Mouse (Mus musculus): Measurements from ENCODE around the gene Upf2. TPM values are rescaled to one million over a fixed set of nuclear protein-coding genes. Genes with fewer than 3 reads are reported as not detected.
"Not testable (repeated sequence)": the region's sequence is repeated elsewhere in the genome, so short reads cannot be mapped to it uniquely, and the experiment has no call there.

Upf2 gene
- total RNA-seq, 2 experiments from 2014 or later = 10.9 to 11.3 TPM

DNA sequence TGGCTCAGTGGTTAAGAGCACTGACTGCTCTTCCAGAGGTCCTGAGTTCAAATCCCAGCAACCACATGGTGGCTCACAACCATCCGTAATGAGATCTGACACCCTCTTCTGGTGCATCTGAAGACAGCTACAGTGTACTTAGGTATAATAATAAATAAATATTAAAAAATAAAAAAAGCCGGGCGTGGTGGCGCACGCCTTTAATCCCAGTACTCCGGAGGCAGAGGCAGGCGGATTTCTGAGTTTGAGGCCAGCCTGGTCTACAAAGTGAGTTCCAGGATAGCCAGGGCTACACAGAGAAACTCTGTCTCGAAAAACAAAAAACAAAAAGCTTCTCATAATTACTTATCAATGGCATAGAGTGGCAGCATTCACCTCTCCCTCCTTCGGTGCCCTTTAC, 1.4 kb upstream of the Upf2 start:
- not testable (repeated sequence) for DNase-seq

DNA sequence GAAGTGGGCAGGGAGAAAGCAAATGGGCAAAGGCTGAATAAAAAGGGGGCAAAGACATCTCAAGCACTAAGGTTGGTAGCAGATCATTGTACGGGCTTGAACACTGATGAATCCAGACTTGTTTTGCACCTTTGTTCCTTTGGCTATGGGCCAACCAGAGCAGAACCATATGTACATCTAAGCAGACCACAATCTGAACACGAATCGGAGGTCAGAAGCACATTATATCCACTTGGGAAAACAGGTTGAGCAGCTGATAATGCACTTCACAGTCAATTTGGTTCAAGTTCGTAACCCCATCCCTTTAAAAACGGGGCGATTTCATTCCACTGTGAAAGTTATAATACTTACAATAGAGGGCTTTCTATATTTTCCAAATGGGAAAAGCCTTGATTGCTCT, 964 bp upstream of the Upf2 start:
- peak; percentile 18 for DNase-seq

- DNase-seq = no peak
Observed at GRCm38 (mm10) chr2:5951621-5952211, 447 bp downstream of the Upf2 start.

DNA sequence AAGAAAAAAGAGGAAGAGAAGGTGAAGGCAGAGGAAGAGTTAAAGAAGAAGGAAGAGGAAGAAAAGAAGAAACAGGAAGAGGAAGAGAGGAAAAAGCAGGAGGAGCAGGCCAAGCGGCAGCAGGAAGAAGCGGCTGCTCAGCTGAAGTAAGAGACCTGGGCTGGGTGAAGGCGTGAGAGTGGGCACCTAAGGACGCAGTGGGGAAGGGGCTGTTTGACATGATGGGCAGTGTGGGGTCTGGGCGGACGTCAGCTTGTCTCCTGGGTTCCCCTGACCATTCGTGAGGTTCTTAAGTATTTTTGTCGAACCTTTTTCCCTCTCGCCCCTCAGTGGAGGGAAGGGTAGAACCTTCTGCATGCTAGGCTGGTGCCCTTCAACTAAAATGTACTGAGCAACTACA, 6.4 kb downstream of the Upf2 start:
- DNase-seq = no peak

DNA sequence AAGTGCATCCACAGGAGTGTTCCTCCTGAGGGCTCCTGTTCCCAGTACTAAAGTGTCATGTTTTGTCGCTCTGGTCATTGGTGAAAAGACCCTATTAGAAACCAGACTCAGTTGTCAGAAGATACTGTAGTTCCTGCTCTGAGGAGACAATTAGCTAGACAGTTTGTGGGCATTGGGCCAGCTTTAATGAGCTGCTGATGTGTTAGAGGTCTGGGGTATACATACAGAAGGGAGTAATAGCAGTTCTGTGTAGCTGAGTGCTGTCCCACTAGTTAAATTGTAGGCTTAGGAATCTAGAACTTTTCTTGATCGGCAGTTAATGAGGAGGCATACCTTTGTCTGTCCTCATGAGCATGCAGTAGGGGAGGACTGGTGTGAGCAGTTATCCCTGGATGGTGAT, 11.0 kb downstream of the Upf2 start:
- no peak for DNase-seq

DNA sequence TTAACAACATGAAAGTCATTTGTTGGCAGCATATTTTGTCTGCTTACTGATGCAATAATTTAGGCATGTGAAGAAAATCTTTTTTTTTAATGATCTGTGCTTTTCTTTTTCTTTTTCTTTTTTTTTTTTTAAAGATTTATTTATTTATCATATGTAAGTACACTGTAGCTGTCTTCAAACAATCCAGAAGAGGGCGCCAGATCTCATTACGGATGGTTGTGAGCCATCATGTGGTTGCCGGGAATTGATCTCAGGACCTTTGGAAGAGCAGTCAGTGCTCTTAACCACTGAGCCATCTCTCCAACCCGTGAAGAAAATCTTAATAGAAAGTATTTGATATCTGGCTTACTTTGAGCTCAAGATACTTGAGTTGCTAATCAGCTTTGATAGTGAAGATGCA, 12.5 kb downstream of the Upf2 start:
- DNase-seq = not testable (repeated sequence)

DNA sequence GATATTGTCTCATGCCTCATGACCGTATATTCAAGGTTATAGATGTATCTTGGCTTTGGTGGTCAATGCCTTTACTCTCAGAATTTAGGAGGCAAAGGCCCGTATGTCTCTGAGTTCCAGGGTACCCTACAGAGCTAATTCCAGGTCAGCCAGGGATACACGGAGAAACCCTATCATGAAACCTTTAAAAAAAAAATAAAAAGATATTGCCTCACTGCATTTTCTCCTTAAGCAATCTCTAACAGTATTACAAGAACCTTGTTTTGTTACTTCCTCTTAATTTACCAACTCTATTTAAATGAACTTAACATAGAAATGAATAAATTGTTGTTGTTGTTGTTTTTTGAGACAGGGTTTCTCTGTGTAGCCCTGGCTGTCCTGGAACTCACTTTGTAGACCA, 14.7 kb downstream of the Upf2 start:
- no peak for DNase-seq

GRCm38 (mm10) chr2:5970629-5971028, 19.4 kb downstream of the Upf2 start:
- DNase-seq = not testable (repeated sequence)

DNA sequence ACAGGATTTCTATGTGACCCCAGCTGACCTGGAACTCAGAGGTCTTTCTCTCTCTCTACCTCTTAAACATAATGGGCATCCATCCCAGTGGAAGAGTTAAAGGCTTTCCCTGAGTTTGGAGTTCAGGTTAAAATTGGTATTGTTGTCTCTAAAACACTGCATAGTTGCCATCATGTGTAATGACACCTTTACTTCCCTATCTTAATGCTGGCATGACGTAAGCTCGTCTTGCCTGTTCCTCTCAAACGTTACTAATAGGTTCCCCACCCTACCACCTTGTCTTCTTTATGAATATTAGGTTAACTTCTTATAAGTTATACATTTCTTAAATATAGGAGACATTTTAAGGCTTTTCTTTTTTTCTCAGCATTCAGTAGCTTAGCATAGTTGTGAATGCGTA, 26.3 kb downstream of the Upf2 start:
- DNase-seq = no peak

GRCm38 (mm10) chr2:5995538-5995937, 44.3 kb downstream of the Upf2 start:
- peak; percentile 58 for DNase-seq

GRCm38 (mm10) chr2:6003949-6004348, 52.7 kb downstream of the Upf2 start:
- DNase-seq = no peak

GRCm38 (mm10) chr2:6014532-6014931, 63.3 kb downstream of the Upf2 start:
- no peak for DNase-seq

- DNase-seq = not testable (repeated sequence)
Observed at GRCm38 (mm10) chr2:6015182-6015581, 63.9 kb downstream of the Upf2 start.

DNA sequence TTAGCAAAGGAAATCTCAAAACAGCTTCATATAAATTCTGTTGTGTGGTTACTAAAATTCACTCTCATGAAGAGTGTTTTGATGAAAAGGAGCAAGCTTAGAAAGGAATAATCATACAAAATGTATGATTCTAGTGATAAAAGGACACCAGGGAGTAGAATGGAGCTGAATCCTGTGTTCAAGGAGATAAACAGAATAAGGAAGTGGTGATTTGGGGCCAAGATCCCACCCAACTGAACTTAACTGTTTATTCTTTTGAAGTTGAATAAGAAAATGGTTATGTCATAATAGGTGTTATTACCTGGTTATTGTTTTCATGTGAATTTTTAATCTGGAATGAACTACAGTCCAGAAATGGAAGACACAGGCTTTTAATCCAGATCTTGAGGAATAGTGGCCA, 69.3 kb downstream of the Upf2 start:
- DNase-seq = no peak

DNA sequence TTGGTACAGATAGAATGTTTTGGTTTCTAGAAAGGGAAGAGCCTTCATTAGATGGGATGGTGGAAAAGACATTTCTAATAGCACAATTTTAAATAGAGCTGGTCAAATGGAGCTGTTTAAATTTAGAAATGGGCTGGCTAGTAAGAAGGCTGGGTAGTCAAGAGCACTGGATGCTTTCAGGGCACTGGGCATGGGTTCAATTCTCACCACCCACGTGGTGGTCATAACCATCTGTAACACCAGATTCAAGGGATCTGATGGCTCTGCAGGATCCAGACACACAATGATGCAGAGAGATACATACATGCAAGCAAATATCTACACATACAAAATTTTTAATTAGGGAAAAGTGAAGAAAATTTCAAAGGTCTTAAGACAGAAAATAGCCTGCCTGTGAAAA, 91.4 kb downstream of the Upf2 start:
- no peak for DNase-seq

DNA sequence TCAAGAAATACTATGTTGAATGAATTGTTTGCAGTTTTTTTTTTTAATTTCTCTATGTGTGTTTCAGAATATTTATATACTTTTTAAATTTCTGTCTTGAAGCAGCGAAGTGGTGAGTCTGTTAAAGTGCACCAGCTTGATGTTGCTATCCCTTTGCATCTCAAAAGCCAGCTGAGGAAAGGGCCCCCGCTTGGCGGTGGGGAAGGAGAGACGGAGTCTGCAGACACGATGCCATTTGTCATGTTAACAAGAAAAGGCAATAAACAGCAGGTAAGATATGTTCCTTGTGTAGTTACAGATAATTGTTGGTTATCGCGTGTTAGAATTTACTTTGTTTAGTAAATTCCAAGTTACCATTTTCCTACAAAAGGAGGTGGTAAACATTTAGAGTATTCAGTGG, 95.5 kb downstream of the Upf2 start:
- no peak for DNase-seq

DNA sequence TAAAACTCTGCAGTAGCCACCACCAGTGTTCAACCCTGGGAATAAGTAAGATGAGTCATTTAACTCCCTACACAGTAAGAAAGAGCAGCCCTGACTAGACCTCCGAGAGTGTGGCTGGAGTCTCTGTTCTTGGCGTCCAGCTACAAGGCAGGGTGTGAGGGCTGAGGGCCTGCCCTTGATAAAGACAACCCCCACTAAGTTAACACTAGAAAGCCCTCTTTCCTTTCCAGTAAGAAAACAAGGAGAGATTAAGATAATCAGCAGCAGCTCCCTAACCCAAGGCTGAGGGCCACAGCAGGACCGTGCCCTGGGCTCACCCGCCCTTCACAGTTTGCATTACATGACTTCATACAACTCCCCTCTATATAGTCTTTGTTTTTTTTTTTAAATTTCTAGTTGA, 97.3 kb downstream of the Upf2 start:
- no peak for DNase-seq

DNA sequence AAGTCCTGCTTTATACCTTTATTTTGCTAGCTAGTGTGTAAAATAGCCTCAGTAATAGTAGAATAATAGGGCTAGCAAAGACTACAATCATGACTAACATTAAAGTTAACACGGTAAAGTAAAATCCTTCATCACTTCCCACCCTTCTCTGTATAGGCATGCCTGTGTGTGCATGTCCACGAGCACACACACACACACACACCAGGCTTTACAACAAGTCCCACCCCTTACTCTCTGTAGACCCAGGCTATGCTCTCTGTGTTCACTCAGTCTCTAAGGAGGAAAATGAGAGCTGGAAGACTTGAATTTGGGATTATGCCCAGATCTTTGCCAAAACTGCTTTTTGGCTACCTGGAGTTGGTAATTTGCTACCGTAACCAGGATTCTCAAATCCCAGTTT, 97.7 kb downstream of the Upf2 start:
- DNase-seq = no peak

DNA sequence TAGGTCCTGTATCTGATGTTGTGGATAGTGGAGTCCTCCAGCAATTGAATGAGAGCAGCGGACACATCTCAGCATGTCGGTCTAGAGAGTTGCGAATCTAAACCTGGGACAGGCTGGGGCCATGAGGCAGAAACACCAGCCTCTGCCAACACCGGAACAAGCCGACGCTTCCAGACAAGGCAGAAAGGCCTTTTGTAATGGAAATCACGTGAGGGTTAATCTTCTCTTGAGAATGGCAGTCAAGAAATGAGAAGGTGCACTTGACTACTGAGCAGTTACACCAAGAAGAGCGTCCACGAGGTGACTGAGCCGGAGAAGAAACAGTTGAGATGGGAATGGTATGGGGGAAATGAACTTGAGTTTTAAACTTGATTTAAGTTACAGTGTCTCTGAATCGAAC, 104.2 kb downstream of the Upf2 start:
- DNase-seq = no peak

GRCm38 (mm10) chr2:6056518-6056917, 105.2 kb downstream of the Upf2 start:
- no peak for DNase-seq

DNA sequence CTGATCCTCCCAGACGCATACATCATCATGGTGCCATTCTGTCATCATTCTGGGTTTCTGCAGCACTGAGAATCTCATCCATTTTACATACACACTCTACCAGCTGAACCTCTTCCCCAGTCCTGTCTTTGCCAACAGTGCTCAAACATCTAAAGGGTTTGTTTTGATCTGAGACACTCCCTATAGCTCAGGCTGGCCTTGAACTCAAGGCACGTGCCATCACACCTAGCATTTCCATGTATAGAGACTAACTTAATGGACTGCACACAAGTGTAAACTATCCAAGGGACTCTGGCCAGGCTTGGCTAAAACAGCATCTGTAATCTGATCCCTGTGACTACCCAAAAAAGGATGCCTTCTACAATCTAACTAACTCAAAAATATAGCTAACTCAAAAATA, 108.0 kb downstream of the Upf2 start:
- no peak for DNase-seq

- no peak for DNase-seq
Observed at GRCm38 (mm10) chr2:6060071-6060804, 109.0 kb downstream of the Upf2 start.

DNA sequence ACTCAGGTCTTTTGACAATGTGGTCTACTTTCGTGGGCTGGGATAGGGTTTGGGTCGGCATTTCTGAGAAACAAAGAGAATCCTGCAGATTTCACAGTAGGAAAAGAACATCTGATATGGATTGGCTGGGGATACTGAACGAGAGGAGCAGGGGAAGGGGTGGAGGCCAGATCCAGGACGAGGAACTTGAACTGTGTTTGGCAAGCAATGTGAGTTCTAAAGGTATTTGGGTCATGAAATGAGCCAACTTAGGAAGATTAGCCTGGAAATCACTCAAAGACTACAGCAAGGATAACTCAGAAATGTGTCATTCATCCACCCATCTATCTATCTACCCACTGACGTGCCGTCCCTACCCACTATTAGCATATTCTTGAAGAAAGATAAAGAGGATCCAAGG, 116.1 kb downstream of the Upf2 start:
- no peak for DNase-seq

DNA sequence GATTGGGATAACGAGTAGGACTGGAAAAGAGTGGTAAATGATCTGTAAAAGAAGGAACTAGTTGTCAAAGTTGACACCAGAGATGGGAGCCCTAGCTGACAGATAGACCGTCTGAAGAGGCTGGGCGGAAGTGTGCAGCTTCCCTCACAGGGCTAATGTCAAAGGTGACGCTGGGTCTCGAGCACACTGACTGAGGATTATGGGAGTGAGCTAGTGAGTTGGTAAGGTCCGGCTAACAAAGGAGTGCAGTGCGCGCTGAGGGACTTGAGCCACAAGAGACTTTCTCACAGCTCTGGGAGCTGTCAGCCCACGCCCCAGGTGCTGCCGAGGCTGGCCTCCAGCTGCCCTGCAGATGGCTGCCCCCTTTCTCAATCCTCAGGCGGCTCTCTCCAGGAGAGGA, 119.7 kb downstream of the Upf2 start:
- DNase-seq = no peak
